Mouse (Mus musculus) neural tube, embryonic 13.5 days (tissue): ENCODE results near the gene Tead1. TPM values are rescaled to one million over a fixed set of nuclear protein-coding genes. Genes with fewer than 3 reads are reported as not detected.

Source experiments
- ATAC-seq: fragments of 200-750 bp; cut with Nextera tagmentation; 2 replicates; pipeline ENCODE4 v1.8.0; 2017; ENCODE audit warnings: low read depth, mild to moderate bottlenecking, moderate TSS enrichment, moderate library complexity
- H3K27ac ChIP-seq: fragments of 300-500 bp; sonication (generic); replicated peaks from 2 replicates; pipeline ENCODE4 v1.5.1; 2015; ENCODE audit warnings: moderate library complexity, mild to moderate bottlenecking, inconsistent platforms
- H3K27me3 ChIP-seq: fragments of 300-500 bp; sonication (generic); 2 replicates; pipeline ENCODE4 v1.6.1; 2015; ENCODE audit warnings: mild to moderate bottlenecking, inconsistent platforms
- H3K36me3 ChIP-seq: fragments of 300-500 bp; sonication (generic); 2 replicates; pipeline ENCODE4 v1.6.1; 2015; ENCODE audit warnings: mild to moderate bottlenecking, inconsistent platforms
- H3K4me1 ChIP-seq: fragments of 300-500 bp; sonication (generic); replicated peaks from 2 replicates; pipeline ENCODE4 v1.6.1; 2015; ENCODE audit warnings: inconsistent platforms
- H3K4me2 ChIP-seq: fragments of 300-500 bp; sonication (generic); 2 replicates; pipeline ENCODE4 v1.6.1; 2015; ENCODE audit warnings: inconsistent platforms, mild to moderate bottlenecking, moderate library complexity
- H3K4me3 ChIP-seq: fragments of 300-500 bp; sonication (generic); 2 replicates; pipeline ENCODE4 v1.5.1; 2015; ENCODE audit warnings: mild to moderate bottlenecking, inconsistent platforms
- H3K9ac ChIP-seq: fragments of 300-500 bp; sonication (generic); 2 replicates; pipeline ENCODE4 v1.6.1; 2015; ENCODE audit warnings: moderate library complexity, mild to moderate bottlenecking, inconsistent platforms
- H3K9me3 ChIP-seq: fragments of 300-500 bp; sonication (generic); 2 replicates; pipeline ENCODE4 v1.6.1; 2016; ENCODE audit warnings: inconsistent platforms
- WGBS: fragments of 180-500 bp; shearing (Covaris S2); methylation state at CpG from one replicate; pipeline ENCODE4 v1.1.7; 2015; 5-methylcytosine and 5-hydroxymethylcytosine counted together
- polyA plus RNA-seq: library from polyadenylated mRNA; unstranded; fragments of >200 nt; fragmentation: Nextera tagmentation; extraction: Ambion mirVana; gene quantifications from 2 replicates; pipeline ENCODE4 v1.2.1, GENCODE M21; 2015

The Tead1 gene
- polyA plus RNA-seq, result 18.5 and 19.6 TPM in 2 replicates

DNA sequence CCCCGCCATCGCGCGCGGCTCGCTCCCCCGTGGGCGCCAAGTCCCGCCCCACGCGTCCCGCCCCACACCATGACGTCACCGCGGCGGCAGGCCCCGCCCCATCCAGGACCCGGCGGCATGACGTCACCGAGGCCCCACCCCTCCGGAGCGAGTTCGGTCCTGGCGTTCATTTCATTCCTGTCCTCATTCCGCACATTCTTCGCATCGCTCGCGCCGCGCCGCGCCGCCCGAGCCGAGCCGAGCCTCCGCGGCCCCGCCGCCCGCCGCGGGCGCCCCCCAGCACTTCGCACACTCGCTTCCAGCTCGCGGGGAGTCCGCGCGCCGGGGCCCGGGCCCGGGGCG lies at the start of gene Tead1:
Gene Tead1, plus strand, starts transcription at position 148 of the 342 bp plus-strand sequence.
- under 1% methylated on average over 54 of the region's 57 CpGs for WGBS
- Histone ChIP-seq H3K4me3 (peak within 1 kb of the TSS; percentile 85), H3K4me2 (peak within 1 kb of the TSS; percentile 87), H3K9ac (peak within 1 kb of the TSS; percentile 90), H3K27ac (peak within 1 kb of the TSS; percentile 93), H3K9me3 (no peaks in the 10 kb centered on the region), H3K36me3 (no peaks in the 10 kb centered on the region), H3K27me3 (0 out of 2 replicates have a peak, but pooled peaks cover 6% of the 10 kb centered on the region), H3K4me1 (peaks cover 52% of the 10 kb centered on the region)
- peak; percentile 91 for ATAC-seq

DNA sequence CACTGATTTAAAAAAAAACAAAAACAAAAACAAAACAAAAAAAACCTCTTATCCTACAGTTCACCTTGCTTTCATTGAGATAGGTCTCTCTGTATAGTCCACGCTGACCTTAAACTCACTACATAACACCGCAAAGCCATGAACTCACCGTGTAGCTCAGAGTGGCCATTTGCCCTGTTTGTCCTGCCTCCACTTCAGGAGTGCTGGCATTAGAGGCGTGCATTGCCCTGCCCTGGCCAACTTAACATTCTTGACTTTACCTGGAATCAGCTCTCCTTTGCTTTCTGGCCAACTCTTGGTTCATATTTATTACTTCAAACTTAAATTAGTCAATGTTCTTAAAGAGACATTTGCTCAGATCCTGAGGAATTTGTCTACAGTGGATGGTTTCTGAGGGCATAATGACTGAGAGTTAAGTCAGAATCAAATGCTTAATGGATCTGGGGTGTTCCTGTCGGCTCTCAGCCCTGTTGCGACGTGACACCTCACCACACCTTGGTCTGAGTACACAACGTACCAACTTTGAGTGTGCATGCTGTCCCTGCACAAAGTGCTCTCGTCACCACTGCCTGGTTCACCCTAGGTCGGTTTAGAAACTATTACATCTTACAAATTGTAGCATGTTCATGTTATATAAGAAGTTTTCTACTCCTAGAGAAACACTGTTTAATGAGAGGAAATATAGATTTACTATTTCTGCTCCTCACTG lies 44.5 kb upstream of the Tead1 start:
- no peak overlapping the region for H3K4me3 ChIP-seq
- 0 out of 2 replicates have a peak, but pooled peaks cover 2% of the 10 kb centered on the region for H3K9me3 ChIP-seq
- H3K27me3 ChIP-seq, result no peaks in the 10 kb centered on the region
- no peaks in the 10 kb centered on the region for H3K4me1 ChIP-seq
- no peak for ATAC-seq
- H3K9ac ChIP-seq, result no peak overlapping the region
- WGBS, result 88% methylated on average over 10 of the region's 10 CpGs
- H3K27ac ChIP-seq, result no peak overlapping the region
- H3K36me3 ChIP-seq, result no peaks in the 10 kb centered on the region
- no peak overlapping the region for H3K4me2 ChIP-seq

DNA sequence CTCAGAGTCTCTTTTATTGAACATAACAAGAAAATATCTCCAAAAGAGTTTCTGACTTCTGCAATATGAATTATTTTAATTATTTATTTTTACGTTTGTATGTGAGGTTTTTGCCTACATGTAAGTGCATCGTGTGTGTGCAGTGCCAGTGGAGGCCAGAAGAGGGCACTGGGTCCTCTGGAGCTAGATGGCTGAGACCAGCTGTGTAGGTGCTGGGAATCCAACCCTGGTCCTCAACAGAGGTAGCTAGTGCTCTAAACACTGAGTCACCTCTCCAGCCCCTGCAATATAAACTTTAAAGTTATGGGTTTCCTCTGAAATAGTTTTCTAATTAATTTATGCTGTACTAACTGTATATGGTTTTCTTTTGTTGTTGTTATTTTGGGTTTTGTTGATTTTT lies 43.2 kb upstream of the Tead1 start:
- Histone ChIP-seq H3K4me2 (no peak overlapping the region), H3K36me3 (no peaks in the 10 kb centered on the region), H3K27me3 (no peaks in the 10 kb centered on the region), H3K9me3 (0 out of 2 replicates have a peak, but pooled peaks cover 2% of the 10 kb centered on the region), H3K27ac (no peak overlapping the region), H3K4me3 (no peak overlapping the region), H3K4me1 (no peaks in the 10 kb centered on the region), H3K9ac (no peak overlapping the region)
- no peak for ATAC-seq
- WGBS, result 94% methylated on average over 2 of the region's 2 CpGs

DNA sequence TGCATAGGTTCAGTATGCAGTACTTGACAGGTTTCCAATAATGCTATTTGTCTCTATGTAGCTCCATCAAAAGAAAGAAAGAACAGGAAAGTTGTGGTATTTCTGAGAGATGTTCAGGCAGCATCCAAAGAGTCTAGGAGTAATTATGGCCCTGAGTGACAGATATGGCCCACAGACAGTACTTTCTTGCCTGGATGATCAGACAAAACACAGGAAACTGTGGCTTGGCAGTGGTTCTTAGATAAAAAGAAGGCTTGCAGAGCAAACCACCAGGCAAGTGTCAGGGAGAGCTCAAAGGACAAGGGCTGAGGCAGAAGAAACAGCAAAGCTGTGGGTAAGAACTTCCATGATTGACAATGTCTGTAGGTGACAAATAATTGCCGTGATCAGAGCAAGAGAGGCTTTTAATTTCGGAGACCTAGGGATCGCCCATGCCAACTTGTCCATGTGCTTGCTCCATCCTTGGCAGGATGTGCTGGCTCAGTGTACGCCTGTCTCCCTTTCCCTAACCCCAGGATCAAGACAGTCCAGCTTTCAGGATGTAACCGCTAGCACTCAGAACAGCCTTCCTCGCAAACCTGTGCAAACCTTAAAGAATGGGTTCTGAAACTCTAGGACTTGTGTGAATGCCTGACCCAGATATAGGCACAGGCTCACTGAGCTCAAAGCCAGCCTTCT lies 35.1 kb upstream of the Tead1 start:
- no peak for ATAC-seq
- no peak overlapping the region for H3K4me2 ChIP-seq
- H3K4me1 ChIP-seq, result no peaks in the 10 kb centered on the region
- no peak overlapping the region for H3K27ac ChIP-seq
- no peaks in the 10 kb centered on the region for H3K36me3 ChIP-seq
- no peak overlapping the region for H3K9ac ChIP-seq
- H3K9me3 ChIP-seq, result 0 out of 2 replicates have a peak, but pooled peaks cover 3% of the 10 kb centered on the region
- H3K27me3 ChIP-seq, result no peaks in the 10 kb centered on the region
- H3K4me3 ChIP-seq, result no peak overlapping the region
- 95% methylated on average over 6 of the region's 6 CpGs for whole genome bisulfite sequencing

DNA sequence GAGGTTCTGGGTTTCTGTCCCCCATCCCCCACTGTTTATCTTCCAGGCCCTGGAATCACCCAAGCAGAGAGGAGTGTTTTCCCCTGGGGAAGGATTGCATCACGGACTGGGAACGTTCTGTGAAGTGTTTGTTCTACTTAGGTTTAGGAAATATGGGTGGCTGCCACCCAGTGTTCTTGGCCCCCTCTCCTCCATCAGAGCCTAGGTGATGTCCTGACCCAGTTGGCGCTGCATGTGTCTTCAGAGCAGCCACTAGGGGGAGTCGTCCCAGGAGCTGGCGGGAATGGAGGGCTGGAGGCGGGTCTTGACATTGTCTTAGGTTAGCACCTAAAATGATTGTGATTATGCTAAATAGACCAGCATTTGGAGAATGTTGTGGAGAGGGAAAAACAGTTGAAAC lies 34.4 kb upstream of the Tead1 start:
- H3K9me3 ChIP-seq, result 0 out of 2 replicates have a peak, but pooled peaks cover 3% of the 10 kb centered on the region
- H3K4me1 ChIP-seq, result no peaks in the 10 kb centered on the region
- H3K27me3 ChIP-seq, result no peaks in the 10 kb centered on the region
- no peak for ATAC-seq
- no peak overlapping the region for H3K27ac ChIP-seq
- no peaks in the 10 kb centered on the region for H3K36me3 ChIP-seq
- no peak overlapping the region for H3K4me3 ChIP-seq
- WGBS, result 91% methylated on average over 6 of the region's 6 CpGs
- no peak overlapping the region for H3K4me2 ChIP-seq
- H3K9ac ChIP-seq, result no peak overlapping the region

DNA sequence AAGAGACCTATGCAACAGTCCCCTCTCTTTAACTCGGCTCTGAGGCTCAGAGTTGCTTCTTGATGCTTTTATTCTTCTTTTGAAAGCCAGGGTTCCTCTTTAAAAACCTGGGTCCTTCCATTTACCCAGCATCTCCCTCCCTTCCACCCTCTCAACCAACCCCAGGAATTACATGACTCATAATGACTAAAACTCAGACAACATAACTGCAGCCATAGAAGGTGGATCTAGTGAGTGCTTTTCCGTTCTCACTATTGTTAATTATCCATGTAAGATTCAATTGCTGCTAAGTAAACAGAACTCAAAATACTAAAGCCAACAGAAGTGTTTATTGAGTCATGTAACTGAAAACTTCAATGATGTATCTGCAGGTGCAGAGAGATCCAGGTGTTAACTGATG lies 33.4 kb upstream of the Tead1 start:
- Histone ChIP-seq H3K9ac (no peak overlapping the region), H3K4me3 (no peak overlapping the region), H3K9me3 (0 out of 2 replicates have a peak, but pooled peaks cover 3% of the 10 kb centered on the region), H3K27ac (no peak overlapping the region), H3K4me1 (no peaks in the 10 kb centered on the region), H3K36me3 (no peaks in the 10 kb centered on the region), H3K4me2 (no peak overlapping the region), H3K27me3 (no peaks in the 10 kb centered on the region)
- ATAC-seq, result no peak
- 89% methylated on average over 2 of the region's 2 CpGs for WGBS

DNA sequence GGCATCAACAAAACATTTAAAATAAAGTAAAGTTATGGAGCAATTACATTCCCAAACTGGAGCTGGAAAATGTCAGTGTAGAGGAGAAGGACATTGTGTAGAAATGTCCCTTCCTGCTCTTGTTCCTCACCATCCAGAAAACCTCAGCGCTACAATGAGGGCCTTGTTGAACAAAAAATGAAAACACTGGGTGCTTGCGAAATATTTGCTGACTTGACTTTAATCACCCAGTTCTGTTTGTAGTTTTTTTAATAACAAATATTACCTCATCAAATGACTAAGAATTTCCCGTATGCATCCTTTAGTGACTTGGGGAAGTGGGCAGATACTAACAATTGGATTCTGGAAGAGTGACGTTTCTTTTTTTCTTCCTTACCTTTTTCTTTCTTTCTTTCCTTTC lies 31.7 kb upstream of the Tead1 start:
- Histone ChIP-seq H3K36me3 (no peaks in the 10 kb centered on the region), H3K4me3 (no peak overlapping the region), H3K27me3 (no peaks in the 10 kb centered on the region), H3K27ac (no peak overlapping the region), H3K4me2 (no peak overlapping the region), H3K9ac (no peak overlapping the region), H3K4me1 (no peaks in the 10 kb centered on the region), H3K9me3 (0 out of 2 replicates have a peak, but pooled peaks cover 3% of the 10 kb centered on the region)
- no peak for ATAC-seq
- WGBS, result 97% methylated on average over 4 of the region's 4 CpGs

DNA sequence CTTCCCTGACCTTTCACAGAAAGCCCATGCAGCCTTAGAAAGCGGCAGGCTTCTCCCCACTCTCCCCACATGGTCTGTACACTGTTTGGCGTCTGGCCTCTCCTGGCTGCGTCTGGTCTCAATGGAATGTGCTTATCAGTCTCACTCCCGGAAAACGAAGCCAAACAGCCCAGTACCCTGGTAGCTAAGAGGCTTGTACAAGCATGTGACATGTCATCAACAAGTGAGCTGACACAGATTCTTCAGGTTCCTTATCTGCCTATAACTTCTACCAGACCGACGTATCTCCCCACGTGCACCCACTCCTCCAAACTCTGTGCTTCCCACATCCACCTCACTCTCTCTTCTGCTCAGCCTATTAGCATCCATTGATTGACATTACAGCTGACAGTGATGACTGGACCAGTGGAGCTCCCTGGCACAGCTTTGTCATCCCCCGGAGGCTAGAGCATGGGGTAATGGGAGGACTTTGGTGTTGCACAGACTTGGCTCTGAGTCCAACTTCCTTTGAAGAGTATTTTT lies 22.9 kb upstream of the Tead1 start:
- Histone ChIP-seq H3K9ac (no peak overlapping the region), H3K27ac (no peak overlapping the region), H3K4me1 (peaks cover 4% of the 10 kb centered on the region; the same call in 1 of the 2 replicates), H3K4me3 (no peak overlapping the region), H3K36me3 (no peaks in the 10 kb centered on the region), H3K9me3 (no peaks in the 10 kb centered on the region), H3K4me2 (no peak overlapping the region), H3K27me3 (no peaks in the 10 kb centered on the region)
- ATAC-seq, result no peak
- 66% methylated on average over 9 of the region's 9 CpGs for WGBS

DNA sequence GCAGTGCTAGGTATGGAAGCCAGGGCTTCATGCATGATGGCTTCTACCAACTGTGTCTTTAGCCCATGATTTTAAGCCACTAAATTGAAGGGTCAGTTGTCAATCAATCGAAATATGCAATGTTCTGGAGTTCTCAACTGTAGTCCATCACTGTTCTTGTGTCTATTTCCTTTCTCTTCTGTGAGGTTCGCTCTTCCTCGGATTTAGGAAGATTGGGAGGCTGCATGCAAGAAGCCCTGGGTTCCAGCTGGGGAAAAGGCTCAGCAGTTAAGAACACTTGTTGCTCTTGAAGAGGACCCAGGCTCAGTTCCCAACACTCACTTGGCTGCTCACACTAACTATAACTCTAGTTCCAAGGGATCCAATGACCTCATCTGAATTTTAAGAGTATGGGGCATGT lies 20.2 kb upstream of the Tead1 start:
- Histone ChIP-seq H3K27me3 (no peaks in the 10 kb centered on the region), H3K9me3 (no peaks in the 10 kb centered on the region), H3K9ac (no peak overlapping the region), H3K4me2 (no peak overlapping the region), H3K36me3 (no peaks in the 10 kb centered on the region), H3K4me1 (peaks cover 14% of the 10 kb centered on the region), H3K4me3 (no peak overlapping the region), H3K27ac (no peak overlapping the region)
- WGBS, result 89% methylated on average over 3 of the region's 3 CpGs
- no peak for ATAC-seq

DNA sequence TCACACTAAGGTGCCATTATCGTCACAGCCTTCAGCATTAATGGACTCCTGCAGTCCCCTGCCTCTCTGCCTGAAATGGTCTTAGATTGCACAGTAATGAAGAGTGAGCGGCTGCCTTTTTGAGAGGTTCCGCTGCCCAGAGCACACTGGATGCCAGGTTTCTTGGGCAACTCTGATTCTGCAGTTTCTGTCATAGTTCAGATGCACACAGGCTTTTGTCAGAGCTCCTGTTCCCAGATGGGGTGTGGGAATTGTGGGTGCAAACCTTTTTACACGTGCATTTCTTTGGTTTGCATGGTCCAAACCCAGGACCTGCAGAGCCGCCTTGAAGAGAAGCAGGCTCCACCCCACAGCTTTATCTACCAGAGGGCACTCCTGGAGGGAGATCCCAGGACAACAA lies 19.3 kb upstream of the Tead1 start:
- no peaks in the 10 kb centered on the region for H3K27me3 ChIP-seq
- no peak; the same call in 1 of the 2 replicates for ATAC-seq

DNA sequence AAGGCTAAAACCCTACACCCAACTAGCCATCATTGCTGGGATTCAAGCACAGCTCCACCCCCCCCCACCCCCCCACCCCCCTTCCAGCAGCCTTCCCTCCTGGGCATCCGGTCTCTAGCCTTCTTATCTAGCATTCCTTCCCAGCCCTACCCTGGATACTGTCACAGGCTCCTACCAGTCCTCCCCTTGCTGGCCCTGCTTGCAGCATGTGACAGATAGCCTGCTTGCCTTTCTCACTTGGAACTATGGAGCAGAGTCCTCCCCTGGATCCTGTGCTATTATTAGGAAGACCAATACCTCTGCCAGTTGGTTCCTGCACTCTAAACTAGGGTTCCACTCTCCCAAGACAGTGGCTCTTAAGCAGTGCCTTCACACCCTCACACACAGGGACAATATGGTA lies 18.8 kb upstream of the Tead1 start:
- 55% methylated on average over 1 of the region's 1 CpGs for WGBS
- H3K4me3 ChIP-seq, result no peak overlapping the region
- H3K9ac ChIP-seq, result no peak overlapping the region
- H3K9me3 ChIP-seq, result no peaks in the 10 kb centered on the region
- ATAC-seq, result no peak
- H3K27ac ChIP-seq, result no peak overlapping the region
- H3K36me3 ChIP-seq, result no peaks in the 10 kb centered on the region
- H3K4me2 ChIP-seq, result no peak overlapping the region
- H3K27me3 ChIP-seq, result no peaks in the 10 kb centered on the region
- H3K4me1 ChIP-seq, result peaks cover 14% of the 10 kb centered on the region

More for the DNA sequence above, 19.3 kb upstream of the Tead1 start:
- H3K27ac ChIP-seq, result no peak overlapping the region
- no peak overlapping the region for H3K4me2 ChIP-seq
- WGBS, result 39% methylated on average over 5 of the region's 5 CpGs
- H3K36me3 ChIP-seq, result no peaks in the 10 kb centered on the region
- H3K9me3 ChIP-seq, result no peaks in the 10 kb centered on the region
- H3K4me1 ChIP-seq, result peaks cover 14% of the 10 kb centered on the region
- H3K4me3 ChIP-seq, result no peak overlapping the region
- H3K9ac ChIP-seq, result no peak overlapping the region
